In genomic region chr17:10514812-10515211, GRCm38 (mm10) we compare ENCODE assay signal across 16 mouse cellular contexts.
A peak's percentile ranks its signal among the peaks of the same experiment; 100 is the strongest.
DNase-seq lines count a peak whose midpoint lies in the region; ATAC-seq and TF ChIP-seq lines count a peak whose summit lies in the region.
"Had no signal": no experiment of that assay in that cellular context is flagged by ENCODE, and none has a peak within 500 bp of the region (broad histone marks: within the 10 kb centered on the region; RNA-seq: fewer than 3 reads in every experiment).

No protein-coding gene starts in this region.

- no peak overlapping the region for H3K4me2 ChIP-seq in forebrain, embryonic 14.5 days (ENCODE audit: low read length)
- H3K4me2 ChIP-seq in forebrain, embryonic 13.5 days = no peak overlapping the region
- peak overlapping the region; percentile 10; the same call in 1 of the 2 replicates for H3K4me2 ChIP-seq in kidney, postnatal 0 days (ENCODE audit: low read length)
- no peak overlapping the region for H3K4me2 ChIP-seq in embryonic facial prominence, embryonic 11.5 days (ENCODE audit: low read depth, low read length)
- H3K4me2 ChIP-seq: heart, embryonic 12.5 days; limb, embryonic 12.5 days; liver, embryonic 15.5 days had no signal

- no peaks in the 10 kb centered on the region for H3K36me3 ChIP-seq in forebrain, embryonic 14.5 days (ENCODE audit: control insufficient read depth, insufficient read depth, low read length)
- no peaks in the 10 kb centered on the region for H3K36me3 ChIP-seq in forebrain, embryonic 13.5 days (ENCODE audit: poor library complexity, severe bottlenecking)
- H3K36me3 ChIP-seq in kidney, postnatal 0 days (ENCODE audit: insufficient read depth, low read length) = no peaks in the 10 kb centered on the region
- no peaks in the 10 kb centered on the region for H3K36me3 ChIP-seq in kidney, adult 2 months (ENCODE audit: control insufficient read depth, insufficient read depth, low read length)
- no peaks in the 10 kb centered on the region for H3K36me3 ChIP-seq in embryonic facial prominence, embryonic 11.5 days (replicated peaks; ENCODE audit: control insufficient read depth, insufficient read depth, low read depth, low read length)
- H3K36me3 ChIP-seq: heart, embryonic 12.5 days; limb, embryonic 12.5 days; liver, embryonic 15.5 days had no signal

- peak; percentile 46 for ATAC-seq in forebrain, embryonic 14.5 days
- ATAC-seq in forebrain, embryonic 13.5 days = no peak
- ATAC-seq in kidney, postnatal 0 days (replicated peaks; ENCODE audit: low FRiP score, low read depth) = peak; percentile 80
- ATAC-seq in embryonic facial prominence, embryonic 11.5 days (replicated peaks; ENCODE audit: insufficient number of reproducible peaks, low FRiP score, low TSS enrichment, low read depth) = peak; percentile 62; the same call in 1 of the 2 replicates
- no peak for ATAC-seq in activated CD4-positive, CD25-positive, alpha-beta regulatory T cell, adult 4 months

- DNase-seq in forebrain, embryonic 14.5 days (ENCODE audit: low spot score) = peak; percentile 33
- peak; percentile 94 for DNase-seq in kidney, postnatal 0 days (ENCODE audit: low spot score)
- no peak for DNase-seq in kidney, adult 2 months
- DNase-seq in ES-CJ7 (ENCODE audit: low read depth, low spot score) = peak; percentile 73
- peak; percentile 36 for DNase-seq in embryonic facial prominence, embryonic 11.5 days (ENCODE audit: low spot score)
- no peak for DNase-seq in gastrocnemius, postnatal 14 days
- DNase-seq: adrenal gland, postnatal 10 days; cerebellum, adult 9-11 months; embryo, embryonic 11 days; heart, postnatal 4 days; lung, postnatal 10 days had no signal

- TF ChIP-seq CTCF in kidney, postnatal 0 days (IDR thresholded peaks at IDR 0.05; ENCODE audit: low read depth) = no peak
- TF ChIP-seq CTCF in kidney, adult 2 months (conservative IDR thresholded peaks at IDR 0.05; ENCODE audit: insufficient read depth, insufficient read length, low read depth, low read length) = no peak

- no peaks in the 10 kb centered on the region for H3K27me3 ChIP-seq in forebrain, embryonic 14.5 days (replicated peaks; ENCODE audit: control insufficient read depth, insufficient read depth, low read length)
- H3K27me3 ChIP-seq in forebrain, embryonic 13.5 days = no peaks in the 10 kb centered on the region
- no peaks in the 10 kb centered on the region for H3K27me3 ChIP-seq in kidney, postnatal 0 days (ENCODE audit: insufficient read depth, low read length)
- H3K27me3 ChIP-seq in kidney, adult 2 months (replicated peaks; ENCODE audit: control insufficient read depth, insufficient read depth, low read length) = no peaks in the 10 kb centered on the region
- no peaks in the 10 kb centered on the region for H3K27me3 ChIP-seq in embryonic facial prominence, embryonic 11.5 days (ENCODE audit: control insufficient read depth, insufficient read depth, low read length)
- H3K27me3 ChIP-seq: heart, embryonic 12.5 days; limb, embryonic 12.5 days; liver, embryonic 15.5 days had no signal

- no peaks in the 10 kb centered on the region for H3K9me3 ChIP-seq in forebrain, embryonic 14.5 days (replicated peaks; ENCODE audit: control insufficient read depth, low read length)
- no peaks in the 10 kb centered on the region for H3K9me3 ChIP-seq in forebrain, embryonic 13.5 days (replicated peaks)
- H3K9me3 ChIP-seq in kidney, postnatal 0 days (replicated peaks; ENCODE audit: low read length) = no peaks in the 10 kb centered on the region
- no peaks in the 10 kb centered on the region for H3K9me3 ChIP-seq in embryonic facial prominence, embryonic 11.5 days (replicated peaks; ENCODE audit: control insufficient read depth, low read length)
- H3K9me3 ChIP-seq: heart, embryonic 12.5 days; limb, embryonic 12.5 days; liver, embryonic 15.5 days had no signal

- no peak overlapping the region for H3K9ac ChIP-seq in forebrain, embryonic 14.5 days (ENCODE audit: low read length)
- no peak overlapping the region for H3K9ac ChIP-seq in forebrain, embryonic 13.5 days
- no peak overlapping the region for H3K9ac ChIP-seq in kidney, postnatal 0 days (ENCODE audit: low read depth, low read length)
- H3K9ac ChIP-seq in embryonic facial prominence, embryonic 11.5 days (replicated peaks; ENCODE audit: low read length) = no peak overlapping the region
- H3K9ac ChIP-seq: heart, embryonic 12.5 days; limb, embryonic 12.5 days; liver, embryonic 15.5 days had no signal

- TF ChIP-seq POLR2A in kidney, adult 2 months (IDR thresholded peaks at IDR 0.05; ENCODE audit: low read depth, low read length) = no peak

- peaks cover 12% of the 10 kb centered on the region for H3K4me1 ChIP-seq in forebrain, embryonic 14.5 days (ENCODE audit: control insufficient read depth, insufficient read depth, low read length)
- H3K4me1 ChIP-seq in forebrain, embryonic 13.5 days = peaks cover 32% of the 10 kb centered on the region
- H3K4me1 ChIP-seq in kidney, postnatal 0 days (replicated peaks; ENCODE audit: insufficient read depth, low read length) = 0 out of 2 replicates have a peak, but pooled peaks cover 5% of the 10 kb centered on the region
- peaks cover 4% of the 10 kb centered on the region for H3K4me1 ChIP-seq in kidney, adult 2 months (ENCODE audit: control insufficient read depth, insufficient read depth, low read length)
- H3K4me1 ChIP-seq in embryonic facial prominence, embryonic 11.5 days (ENCODE audit: control insufficient read depth, insufficient read depth, low read length) = peaks cover 2% of the 10 kb centered on the region; the same call in 1 of the 2 replicates
- H3K4me1 ChIP-seq: liver, embryonic 15.5 days had no signal

- H3K27ac ChIP-seq in forebrain, embryonic 14.5 days (ENCODE audit: low read depth, low read length) = no peak overlapping the region
- no peak overlapping the region for H3K27ac ChIP-seq in forebrain, embryonic 13.5 days
- H3K27ac ChIP-seq in kidney, postnatal 0 days = peak overlapping the region; percentile 47; the same call in 1 of the 2 replicates
- H3K27ac ChIP-seq in kidney, adult 2 months (ENCODE audit: insufficient read depth, low read depth, low read length) = no peak overlapping the region
- no peak overlapping the region for H3K27ac ChIP-seq in embryonic facial prominence, embryonic 11.5 days (replicated peaks; ENCODE audit: low read depth, low read length)
- H3K27ac ChIP-seq: limb, embryonic 12.5 days; liver, embryonic 15.5 days had no signal

- H3K4me3 ChIP-seq in forebrain, embryonic 14.5 days (ENCODE audit: low read depth, low read length) = no peak overlapping the region
- no peak overlapping the region for H3K4me3 ChIP-seq in forebrain, embryonic 13.5 days
- no peak overlapping the region for H3K4me3 ChIP-seq in kidney, postnatal 0 days (replicated peaks; ENCODE audit: low read depth, low read length)
- H3K4me3 ChIP-seq in kidney, adult 2 months (ENCODE audit: insufficient read depth, low read depth, low read length) = no peak overlapping the region
- H3K4me3 ChIP-seq in embryonic facial prominence, embryonic 11.5 days (ENCODE audit: low read depth, low read length) = no peak overlapping the region
- H3K4me3 ChIP-seq: heart, embryonic 12.5 days; limb, embryonic 12.5 days; liver, embryonic 15.5 days had no signal

- WGBS in forebrain, embryonic 14.5 days = 48% methylated on average over 6 of the region's 6 CpGs
- WGBS in forebrain, embryonic 13.5 days = 51% methylated on average over 6 of the region's 6 CpGs
- 24% methylated on average over 6 of the region's 6 CpGs for WGBS in kidney, postnatal 0 days
- WGBS in kidney, adult 2 months = 30% methylated on average over 6 of the region's 6 CpGs
- WGBS in embryonic facial prominence, embryonic 11.5 days = 60% methylated on average over 6 of the region's 6 CpGs

- intact Hi-C loops in gastrocnemius, postnatal 14 days (cut with DNase I; ENCODE audit: low total_unique reads) = no loop called here

Comparison
In these comparisons a context has a peak if more than half of its experiments do, and no peak if none do; other contexts are left out.
1. ATAC-seq: peak in forebrain, embryonic 14.5 days (single experiment), kidney, postnatal 0 days (single experiment) and embryonic facial prominence, embryonic 11.5 days (single experiment); none in forebrain, embryonic 13.5 days (single experiment) and activated CD4-positive, CD25-positive, alpha-beta regulatory T cell, adult 4 months (single experiment).
2. DNase-seq: peak in forebrain, embryonic 14.5 days (single experiment), kidney, postnatal 0 days (single experiment), ES-CJ7 (single experiment) and embryonic facial prominence, embryonic 11.5 days (single experiment); none in kidney, adult 2 months (single experiment) and gastrocnemius, postnatal 14 days (single experiment).